Mouse (Mus musculus): ENCODE measurements at regions not wholly inside any gene's neighbourhood (a gene's known extent, or its start where the extent isn't known, plus 50 kb on each side); places are given as distances from the start of the nearest gene placed in this dataset.

GRCm38 (mm10) chr6:17400147-17400546 lies 63.5 kb upstream of the Met start:
- ATAC-seq (ENCODE audit: poor library complexity, severe bottlenecking): no peak

GRCm38 (mm10) chr6:17408094-17408493 lies 55.5 kb upstream of the Met start:
- no peak for ATAC-seq (ENCODE audit: poor library complexity, severe bottlenecking)

- peak; percentile 93 for ATAC-seq (ENCODE audit: poor library complexity, severe bottlenecking)
These were observed 53.7 kb upstream of the Met start for GRCm38 (mm10) chr6:17409703-17410408.

GRCm38 (mm10) chr6:17410409-17410722 lies 53.2 kb upstream of the Met start:
- peak; percentile 51 for ATAC-seq (ENCODE audit: poor library complexity, severe bottlenecking)

All from megakaryocyte, adult 5-6 weeks (primary cell).